Mouse (Mus musculus) embryonic facial prominence, embryonic 11.5 days (tissue): ENCODE data around the gene Spag9. TPM values are rescaled to one million over a fixed set of nuclear protein-coding genes. Genes with fewer than 3 reads are reported as not detected.
A peak's percentile ranks its signal among the peaks of the same experiment; 100 is the strongest.

Source experiments
- ATAC-seq: fragments of 200-750 bp; cut with Nextera tagmentation; replicated peaks from 2 replicates; pipeline ENCODE4 v1.8.0; 2017; ENCODE audit warnings: low read depth; ENCODE audit not compliant: insufficient number of reproducible peaks, low FRiP score, low TSS enrichment
- DNase-seq: peaks from one replicate; pipeline ENCODE4 v3.0.0-alpha.2; 2015; ENCODE audit warnings: low spot score
- H3K27ac ChIP-seq: fragments of 300-500 bp; sonication (generic); replicated peaks from 2 replicates; pipeline ENCODE4 v1.5.1; 2014; ENCODE audit warnings: mild to moderate bottlenecking, low read depth, low read length, control low read depth
- H3K27me3 ChIP-seq: fragments of 300-500 bp; sonication (generic); 2 replicates; pipeline ENCODE4 v1.6.1; 2014; ENCODE audit warnings: mild to moderate bottlenecking, low read length, moderate library complexity, mixed read lengths; ENCODE audit not compliant: control insufficient read depth, insufficient read depth
- H3K36me3 ChIP-seq: fragments of 300-500 bp; sonication (generic); replicated peaks from 2 replicates; pipeline ENCODE4 v1.6.1; 2014; ENCODE audit warnings: low read depth, mild to moderate bottlenecking, low read length, moderate library complexity, mixed read lengths; ENCODE audit not compliant: control insufficient read depth, insufficient read depth
- H3K4me1 ChIP-seq: fragments of 300-500 bp; sonication (generic); 2 replicates; pipeline ENCODE4 v1.6.1; 2014; ENCODE audit warnings: low read length, mixed read lengths; ENCODE audit not compliant: control insufficient read depth, insufficient read depth
- H3K4me2 ChIP-seq: fragments of 300-500 bp; sonication (generic); 2 replicates; pipeline ENCODE4 v1.6.1; 2014; ENCODE audit warnings: low read depth, mild to moderate bottlenecking, control low read depth, low read length, moderate library complexity
- H3K4me3 ChIP-seq: fragments of 300-500 bp; sonication (generic); 2 replicates; pipeline ENCODE4 v1.5.1; 2014; ENCODE audit warnings: low read depth, low read length, control low read depth
- H3K9ac ChIP-seq: fragments of 300-500 bp; sonication (generic); replicated peaks from 2 replicates; pipeline ENCODE4 v1.6.1; 2014; ENCODE audit warnings: mild to moderate bottlenecking, control low read depth, low read length
- H3K9me3 ChIP-seq: fragments of 300-500 bp; sonication (generic); replicated peaks from 2 replicates; pipeline ENCODE4 v1.6.1; 2016; ENCODE audit warnings: mild to moderate bottlenecking, low read length, inconsistent platforms, mixed read lengths; ENCODE audit not compliant: control insufficient read depth
- WGBS: fragments of 180-500 bp; shearing (Covaris S2); extraction: QIAGEN DNeasy Blood & Tissue Kit; methylation state at CpG from one replicate; pipeline ENCODE4 v1.1.7; 2014; 5-methylcytosine and 5-hydroxymethylcytosine counted together
- polyA plus RNA-seq: library from polyadenylated mRNA; unstranded; fragments of >200 nt; fragmentation: Nextera tagmentation; extraction: Ambion mirVana; gene quantifications from 2 replicates; pipeline ENCODE4 v1.2.1, GENCODE M21; 2014

The Spag9 gene
- polyA plus RNA-seq, 1 experiment from 2014 or later, result 42.4 TPM

DNA sequence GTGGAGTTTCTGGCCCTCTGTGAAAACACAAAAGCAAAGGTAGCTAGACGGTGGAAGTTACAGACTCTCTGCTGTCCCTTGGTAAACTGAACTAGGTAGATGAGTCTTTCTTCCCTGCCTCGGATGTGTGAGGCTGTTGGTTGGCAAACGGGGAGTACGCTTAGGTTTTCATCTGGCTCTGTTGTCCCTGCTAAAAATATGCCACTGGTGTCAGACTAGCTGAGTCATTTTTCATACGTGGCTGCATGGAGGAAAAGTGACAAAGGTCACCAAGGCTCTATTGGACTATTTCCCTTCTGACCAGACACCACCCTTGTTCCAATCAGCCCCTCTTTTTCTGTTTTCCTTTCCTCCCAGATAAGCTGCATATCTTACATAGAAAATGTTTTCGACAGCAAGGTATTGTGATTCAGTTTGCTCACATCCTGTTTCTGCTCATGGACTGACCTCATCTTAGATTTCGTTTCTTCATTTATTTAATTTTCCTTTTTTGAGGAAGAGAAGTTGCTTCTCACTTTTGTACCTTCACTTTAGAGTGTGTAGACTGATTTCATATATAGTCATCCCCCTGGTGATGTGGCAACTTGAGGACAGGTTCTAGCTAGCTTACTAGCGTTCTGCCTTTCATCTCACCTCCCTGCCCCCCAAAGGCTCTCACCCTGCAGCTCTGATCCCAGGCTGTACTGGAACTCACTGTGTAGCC, 8.1 kb upstream of the Spag9 start:
- H3K4me1 ChIP-seq, result no peaks in the 10 kb centered on the region
- H3K36me3 ChIP-seq, result no peaks in the 10 kb centered on the region
- H3K27ac ChIP-seq, result no peak overlapping the region
- DNase-seq (no peak), ATAC-seq (no peak)
- no peaks in the 10 kb centered on the region for H3K27me3 ChIP-seq
- H3K4me3 ChIP-seq, result no peak overlapping the region
- H3K9ac ChIP-seq, result no peak overlapping the region
- WGBS, result 72% methylated on average over 8 of the region's 8 CpGs
- no peaks in the 10 kb centered on the region for H3K9me3 ChIP-seq
- H3K4me2 ChIP-seq, result no peak overlapping the region

DNA sequence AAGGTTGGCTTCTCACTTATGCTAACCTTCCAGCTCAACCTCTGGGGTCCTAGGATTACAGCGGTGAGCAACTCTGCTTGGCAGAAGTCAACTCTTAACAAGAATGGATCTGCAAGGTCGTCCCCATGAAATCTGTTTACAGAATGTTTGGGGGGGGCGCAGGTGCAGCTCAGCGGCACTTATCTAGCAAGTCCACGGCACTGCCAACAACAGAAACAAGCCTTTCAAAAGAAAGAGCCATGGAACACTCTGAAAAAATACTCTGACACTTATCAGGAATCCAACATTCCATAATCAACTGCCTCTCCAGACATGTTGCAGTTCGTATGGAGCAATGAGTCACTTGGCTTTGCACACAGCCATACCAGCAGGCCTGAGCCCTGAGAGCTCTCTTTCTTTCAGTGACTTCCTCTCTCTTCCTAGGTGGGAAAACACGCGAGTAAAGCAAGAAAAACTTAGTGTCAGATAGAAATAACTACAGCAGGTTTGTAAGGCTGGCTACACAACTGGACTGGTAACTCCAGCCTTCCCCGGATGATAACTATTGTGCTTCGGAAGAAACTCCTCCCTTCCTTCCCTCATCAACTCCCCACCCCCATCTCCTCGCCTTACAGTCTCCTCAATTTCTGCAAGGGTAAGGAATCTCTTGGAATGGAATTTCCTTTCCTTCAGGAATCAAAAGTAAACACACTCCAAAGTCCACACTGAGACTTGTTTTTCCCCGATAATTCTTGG, 7.4 kb upstream of the Spag9 start:
- no peaks in the 10 kb centered on the region for H3K36me3 ChIP-seq
- no peaks in the 10 kb centered on the region for H3K4me1 ChIP-seq
- H3K4me3 ChIP-seq, result no peak overlapping the region
- no peaks in the 10 kb centered on the region for H3K27me3 ChIP-seq
- WGBS, result 64% methylated on average over 12 of the region's 12 CpGs
- no peak overlapping the region for H3K4me2 ChIP-seq
- no peaks in the 10 kb centered on the region for H3K9me3 ChIP-seq
- no peak overlapping the region for H3K9ac ChIP-seq
- no peak overlapping the region for H3K27ac ChIP-seq
- DNase-seq (no peak), ATAC-seq (no peak)

DNA sequence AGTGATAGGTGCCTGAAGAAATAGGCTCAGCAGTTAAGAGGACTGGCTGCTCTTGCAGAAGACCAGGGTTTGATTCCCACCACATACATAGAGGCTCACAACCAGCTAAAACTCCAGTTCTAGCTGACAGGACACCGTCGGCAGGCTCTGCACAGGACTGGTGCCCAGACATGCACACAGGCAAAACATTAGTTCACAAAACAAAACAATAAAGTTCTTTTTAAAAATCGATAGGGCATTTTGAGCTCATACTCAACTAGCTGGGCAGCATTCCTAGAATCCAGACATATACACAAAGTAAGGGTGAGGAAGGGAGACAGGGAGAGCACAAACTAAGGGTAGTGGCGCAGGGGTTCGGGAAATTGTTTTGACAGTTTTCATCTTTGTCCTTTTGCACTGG, 1.4 kb upstream of the Spag9 start:
- Histone ChIP-seq H3K9ac (peak overlapping the region; percentile 88), H3K4me3 (peak overlapping the region; percentile 98), H3K27me3 (no peaks in the 10 kb centered on the region), H3K36me3 (no peaks in the 10 kb centered on the region), H3K4me2 (0 out of 2 replicates have a peak overlapping the region, but pooled peaks have one; percentile 59), H3K4me1 (peaks cover 4% of the 10 kb centered on the region; the same call in 1 of the 2 replicates), H3K27ac (no peak overlapping the region), H3K9me3 (no peaks in the 10 kb centered on the region)
- no peak for ATAC-seq
- 75% methylated on average over 5 of the region's 5 CpGs for WGBS
- no peak for DNase-seq

DNA sequence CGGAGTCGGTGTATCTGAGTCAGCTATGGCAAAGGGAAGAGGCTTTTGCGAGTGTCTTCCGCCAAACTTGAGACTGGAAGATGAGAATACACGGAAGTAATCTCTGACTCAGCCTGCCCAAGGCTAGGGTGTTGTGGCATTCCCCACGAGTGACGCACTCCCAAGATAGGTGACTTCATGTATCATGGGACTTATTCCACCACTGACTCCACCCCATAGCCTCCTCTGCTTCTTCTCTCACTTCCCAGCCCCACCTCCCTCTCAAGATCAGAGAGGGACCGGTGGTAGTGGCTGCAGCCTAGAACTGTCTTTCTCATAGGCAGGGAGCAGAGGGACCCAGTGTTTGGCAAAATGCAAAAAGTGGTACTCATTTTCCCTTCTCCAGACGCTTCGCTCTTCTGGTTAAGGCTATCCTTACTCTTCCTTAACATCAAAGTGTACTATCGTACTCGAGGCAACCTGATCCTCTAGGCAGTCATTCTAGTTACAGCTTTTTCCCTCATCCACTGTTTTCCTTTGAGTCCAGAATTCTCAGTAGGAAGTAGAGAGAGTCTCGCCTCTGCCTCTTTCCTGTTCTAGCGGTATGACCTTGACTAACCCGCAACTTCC, 676 bp upstream of the Spag9 start:
- DNase-seq, result peak; percentile 50
- Histone ChIP-seq H3K9ac (peak overlapping the region; percentile 88), H3K27me3 (no peaks in the 10 kb centered on the region), H3K4me2 (peak overlapping the region; percentile 59), H3K27ac (peak overlapping the region; percentile 49), H3K9me3 (no peaks in the 10 kb centered on the region), H3K4me3 (peak overlapping the region; percentile 98), H3K36me3 (no peaks in the 10 kb centered on the region), H3K4me1 (peaks cover 4% of the 10 kb centered on the region; the same call in 1 of the 2 replicates)
- WGBS, result 6% methylated on average over 15 of the region's 15 CpGs
- ATAC-seq, result peak; percentile 36

DNA sequence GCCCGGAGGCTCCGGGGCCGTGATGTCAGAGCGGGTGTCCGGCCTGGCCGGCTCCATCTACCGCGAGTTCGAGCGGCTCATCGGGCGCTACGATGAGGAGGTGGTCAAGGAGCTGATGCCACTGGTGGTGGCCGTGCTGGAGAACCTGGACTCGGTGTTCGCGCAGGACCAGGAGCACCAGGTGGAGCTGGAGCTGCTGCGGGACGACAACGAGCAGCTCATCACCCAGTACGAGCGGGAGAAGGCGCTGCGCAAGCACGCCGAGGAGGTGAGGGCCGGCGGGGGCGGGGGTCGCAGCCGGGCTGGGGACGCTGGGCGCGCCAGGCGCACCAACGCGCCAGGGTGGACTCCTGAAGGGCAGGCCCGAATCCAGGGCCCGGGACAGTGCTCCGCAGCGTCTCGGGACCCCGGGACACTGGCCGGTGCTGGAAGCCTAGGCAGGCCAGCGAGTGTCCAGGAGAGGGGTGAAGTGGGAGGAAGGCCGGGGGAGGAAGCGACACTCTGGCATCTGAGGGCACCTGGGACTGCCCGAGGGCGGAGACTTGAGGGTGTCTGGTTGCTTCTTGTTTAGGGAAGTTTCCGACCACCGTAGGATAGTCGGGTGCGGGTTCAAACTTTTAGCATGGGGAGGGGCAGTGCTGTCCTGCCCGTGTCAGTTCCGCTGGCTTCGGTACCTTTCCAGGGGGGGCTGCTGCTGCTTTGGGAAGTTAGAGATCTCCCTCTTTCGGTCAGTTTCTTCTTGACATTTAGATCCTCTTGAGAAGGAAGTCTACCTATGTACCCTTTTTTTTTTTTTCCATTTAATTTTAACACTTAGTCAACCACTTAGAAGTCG, 632 bp downstream of the Spag9 start:
- ATAC-seq, result peak; percentile 63
- peak; percentile 59 for DNase-seq
- H3K27ac ChIP-seq, result peak overlapping the region; percentile 80
- peak overlapping the region; percentile 88 for H3K9ac ChIP-seq
- no peaks in the 10 kb centered on the region for H3K27me3 ChIP-seq
- H3K4me1 ChIP-seq, result peaks cover 4% of the 10 kb centered on the region; the same call in 1 of the 2 replicates
- peak overlapping the region; percentile 87 for H3K4me2 ChIP-seq
- WGBS, result under 1% methylated on average over 58 of the region's 58 CpGs
- peak overlapping the region; percentile 98 for H3K4me3 ChIP-seq
- no peaks in the 10 kb centered on the region for H3K9me3 ChIP-seq
- no peaks in the 10 kb centered on the region for H3K36me3 ChIP-seq

DNA sequence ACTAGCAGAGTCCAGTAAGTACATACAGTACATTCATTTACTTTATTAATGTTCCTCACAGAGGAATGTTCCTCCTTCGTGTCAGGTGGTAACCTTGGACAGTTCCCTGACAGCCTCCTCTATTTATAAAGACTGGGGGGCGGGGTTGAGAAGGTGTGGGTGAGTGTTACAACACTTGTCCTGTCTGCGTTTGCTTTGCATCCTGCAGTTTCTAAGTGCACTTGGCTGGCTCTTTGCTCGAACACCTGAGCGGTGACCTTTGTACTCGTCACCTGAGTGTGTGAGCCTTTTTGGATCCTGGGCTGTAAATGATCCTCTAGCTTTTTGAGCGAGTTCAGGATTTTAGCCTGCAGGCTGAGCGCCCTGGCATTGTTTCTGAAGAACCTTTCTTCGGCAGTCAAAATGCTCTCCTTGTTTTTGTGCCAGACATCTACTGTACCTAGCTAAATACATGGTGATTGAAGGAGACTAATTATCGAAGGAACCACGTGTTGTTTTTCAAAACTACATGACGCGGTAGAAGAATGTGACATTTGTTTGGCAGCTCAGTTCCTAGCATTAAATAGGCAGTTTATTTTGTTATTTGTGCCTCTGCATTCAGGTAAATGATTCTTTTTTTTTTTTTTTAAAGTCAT, 1.4 kb downstream of the Spag9 start:
- Histone ChIP-seq H3K9me3 (no peaks in the 10 kb centered on the region), H3K27ac (no peak overlapping the region), H3K4me2 (peak overlapping the region; percentile 87), H3K9ac (peak overlapping the region; percentile 22; the same call in 1 of the 2 replicates), H3K36me3 (no peaks in the 10 kb centered on the region), H3K4me1 (peaks cover 4% of the 10 kb centered on the region; the same call in 1 of the 2 replicates), H3K4me3 (peak overlapping the region; percentile 98), H3K27me3 (no peaks in the 10 kb centered on the region)
- ATAC-seq (no peak), DNase-seq (peak; percentile 17)
- WGBS, result 33% methylated on average over 13 of the region's 13 CpGs

DNA sequence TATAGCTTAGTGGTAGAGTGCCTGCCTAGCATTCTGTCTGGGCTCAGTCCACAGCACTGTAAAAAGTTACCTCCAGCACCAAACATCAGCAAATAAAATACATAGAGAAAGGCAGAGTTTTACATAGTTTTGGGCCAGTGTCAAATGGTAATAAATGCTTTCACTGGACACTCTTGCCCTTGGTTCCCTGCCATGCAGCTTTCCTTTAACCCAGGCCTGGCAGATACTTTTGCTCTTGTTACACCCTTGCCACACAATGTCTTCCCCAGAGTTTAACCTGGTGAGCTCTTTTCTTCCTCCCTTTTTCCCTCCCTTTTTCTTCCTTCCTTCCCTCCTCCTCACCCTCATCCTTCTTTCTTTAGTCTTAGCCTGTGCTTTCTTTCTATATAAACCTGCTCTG, 3.4 kb downstream of the Spag9 start:
- H3K4me1 ChIP-seq, result peaks cover 4% of the 10 kb centered on the region; the same call in 1 of the 2 replicates
- H3K9me3 ChIP-seq, result no peaks in the 10 kb centered on the region
- H3K4me3 ChIP-seq, result no peak overlapping the region
- no peaks in the 10 kb centered on the region for H3K27me3 ChIP-seq
- DNase-seq, result no peak
- H3K27ac ChIP-seq, result no peak overlapping the region
- no peak overlapping the region; the same call in 1 of the 2 replicates for H3K4me2 ChIP-seq
- no peaks in the 10 kb centered on the region for H3K36me3 ChIP-seq
- no peak for ATAC-seq
- H3K9ac ChIP-seq, result no peak overlapping the region
